Mouse (Mus musculus) embryo, embryonic 11.5 days (tissue): ENCODE results near the gene Clvs2.

Source experiments
- DNase-seq: peaks from one replicate; pipeline ENCODE4 v3.0.0-alpha.2; 2012; ENCODE audit warnings: low read depth, low spot score

Clvs2 gene

GRCm38 (mm10) chr10:33624131-33624879 lies at the start of gene Clvs2:
Clvs2 (minus strand) TSS chr10:33624769.
- peak; percentile 11 for DNase-seq

- peak; percentile 22 for DNase-seq
These were observed 28.6 kb upstream of the Clvs2 start for GRCm38 (mm10) chr10:33653142-33653541.

- no peak for DNase-seq
These were observed 985 bp downstream of the Clvs2 start for GRCm38 (mm10) chr10:33623577-33623991.

GRCm38 (mm10) chr10:33622700-33623099 lies 1.9 kb downstream of the Clvs2 start:
- no peak for DNase-seq

GRCm38 (mm10) chr10:33616207-33616606 lies 8.4 kb downstream of the Clvs2 start:
- DNase-seq, result no peak

GRCm38 (mm10) chr10:33613197-33613596 lies 11.4 kb downstream of the Clvs2 start:
- no peak for DNase-seq

GRCm38 (mm10) chr10:33592732-33593131 lies 31.8 kb downstream of the Clvs2 start:
- DNase-seq, result no peak

- no peak for DNase-seq
These were observed 35.8 kb downstream of the Clvs2 start for GRCm38 (mm10) chr10:33588800-33589199.

GRCm38 (mm10) chr10:33587118-33587517 lies 37.5 kb downstream of the Clvs2 start:
- no peak for DNase-seq

GRCm38 (mm10) chr10:33558081-33558480 lies 66.5 kb downstream of the Clvs2 start:
- no peak for DNase-seq

GRCm38 (mm10) chr10:33540331-33540730 lies 84.2 kb downstream of the Clvs2 start:
- no peak for DNase-seq
